Mouse (Mus musculus): ENCODE measurements around the gene Adam29.

- TF ChIP-seq EP300 (IDR thresholded peaks at IDR 0.05; ENCODE audit: low read depth in 1 of 2, low read length in 2 of 2) (no peak), POLR2A (IDR thresholded peaks at IDR 0.05; ENCODE audit: control insufficient read depth in 1 of 2, insufficient read depth in 1 of 2, low read depth in 1 of 2, low read length in 2 of 2, poor library complexity in 1 of 2) (no peak), TCF12 (IDR thresholded peaks at IDR 0.05; ENCODE audit: low read depth, low read length) (no peak), CTCF (IDR thresholded peaks at IDR 0.05 in 2 of 3, conservative IDR thresholded peaks at IDR 0.05 in 1 of 3; ENCODE audit: control insufficient read depth in 1 of 3, insufficient read depth in 1 of 3, low read depth in 2 of 3, low read length in 3 of 3, poor library complexity in 1 of 3, severe bottlenecking in 1 of 3) (no peak), CHD1 (IDR thresholded peaks at IDR 0.05; ENCODE audit: low read depth, low read length) (no peak), USF2 (IDR thresholded peaks at IDR 0.05; ENCODE audit: borderline replicate concordance in 1 of 2, insufficient read depth in 1 of 2, low read depth in 1 of 2, low read length in 2 of 2) (no peak), POLR2AphosphoS5 (IDR thresholded peaks at IDR 0.05; ENCODE audit: borderline replicate concordance, low read depth, low read length) (no peak), NELFE (IDR thresholded peaks at IDR 0.05; ENCODE audit: low read depth, low read length) (no peak), GATA1 (IDR thresholded peaks at IDR 0.05; ENCODE audit: low read depth, low read length) (no peak), E2F4 (IDR thresholded peaks at IDR 0.05; ENCODE audit: borderline replicate concordance, low read depth, low read length) (no peak), ETS1 (IDR thresholded peaks at IDR 0.05; ENCODE audit: low read depth, low read length) (no peak)
Observed at GRCm38 (mm10) chr8:55939870-55940525, 33.2 kb upstream of the Adam29 start, which contains the start of gene Glra3.

All from MEL (cell line).